Mouse (Mus musculus) hindbrain, embryonic 11.5 days (tissue): Measurements from ENCODE around the gene Gpr132. TPM values are rescaled to one million over a fixed set of nuclear protein-coding genes. Genes with fewer than 3 reads are reported as not detected.

ENCODE experiments used
- ATAC-seq: fragments of 200-750 bp; cut with Nextera tagmentation; 2 replicates; pipeline ENCODE4 v1.8.0; 2017; ENCODE audit warnings: mild to moderate bottlenecking, moderate TSS enrichment, moderate library complexity; ENCODE audit not compliant: low FRiP score
- DNase-seq: peaks from one replicate; pipeline ENCODE4 v3.0.0-alpha.2; 2015; ENCODE audit warnings: low spot score
- H3K27ac ChIP-seq: fragments of 300-500 bp; sonication (generic); 2 replicates; pipeline ENCODE4 v1.5.1; 2014; ENCODE audit warnings: mild to moderate bottlenecking, low read depth, low read length
- H3K27me3 ChIP-seq: fragments of 300-500 bp; sonication (generic); 2 replicates; pipeline ENCODE4 v1.6.1; 2014; ENCODE audit warnings: mild to moderate bottlenecking, low read length, moderate library complexity, mixed read lengths; ENCODE audit not compliant: control insufficient read depth, insufficient read depth
- H3K36me3 ChIP-seq: fragments of 300-500 bp; sonication (generic); 2 replicates; pipeline ENCODE4 v1.6.1; 2014; ENCODE audit warnings: mild to moderate bottlenecking, low read length, moderate library complexity, mixed read lengths; ENCODE audit not compliant: control insufficient read depth, insufficient read depth
- H3K4me1 ChIP-seq: fragments of 300-500 bp; sonication (generic); replicated peaks from 2 replicates; pipeline ENCODE4 v1.6.1; 2014; ENCODE audit warnings: low read length, mixed read lengths; ENCODE audit not compliant: control insufficient read depth, insufficient read depth
- H3K4me2 ChIP-seq: fragments of 300-500 bp; sonication (generic); replicated peaks from 2 replicates; pipeline ENCODE4 v1.6.1; 2014; ENCODE audit warnings: mild to moderate bottlenecking, low read depth, low read length
- H3K4me3 ChIP-seq: fragments of 300-500 bp; sonication (generic); 2 replicates; pipeline ENCODE4 v1.5.1; 2014; ENCODE audit warnings: low read depth, low read length
- H3K9ac ChIP-seq: fragments of 300-500 bp; sonication (generic); 2 replicates; pipeline ENCODE4 v1.6.1; 2014; ENCODE audit warnings: low read depth, low read length
- H3K9me3 ChIP-seq: fragments of 300-500 bp; sonication (generic); 2 replicates; pipeline ENCODE4 v1.6.1; 2016; ENCODE audit warnings: low read length; ENCODE audit not compliant: control insufficient read depth
- WGBS: fragments of 180-500 bp; shearing (Covaris S2); extraction: QIAGEN DNeasy Blood & Tissue Kit; methylation state at CpG from one replicate; pipeline ENCODE4 v1.1.7; 2014; 5-methylcytosine and 5-hydroxymethylcytosine counted together
- polyA plus RNA-seq: library from polyadenylated mRNA; unstranded; fragments of >200 nt; fragmentation: Nextera tagmentation; extraction: Ambion mirVana; gene quantifications from 2 replicates; pipeline ENCODE4 v1.2.1, GENCODE M21; 2014

Gene Gpr132
- polyA plus RNA-seq, 1 experiment from 2014 or later = not detected

GRCm38 (mm10) chr12:112804046-112804445 is 64.0 kb downstream of the Gpr132 start:
- no peaks in the 10 kb centered on the region for H3K36me3 ChIP-seq
- no peak overlapping the region for H3K4me3 ChIP-seq
- DNase-seq = no peak
- peaks cover 3% of the 10 kb centered on the region; the same call in 1 of the 2 replicates for H3K4me1 ChIP-seq
- no peak overlapping the region for H3K27ac ChIP-seq
- H3K27me3 ChIP-seq = peaks cover 18% of the 10 kb centered on the region
- H3K9me3 ChIP-seq = no peaks in the 10 kb centered on the region
- no peak overlapping the region for H3K9ac ChIP-seq
- H3K4me2 ChIP-seq = no peak overlapping the region
- WGBS = 62% methylated on average over 13 of the region's 13 CpGs
- ATAC-seq = no peak

GRCm38 (mm10) chr12:112802917-112803316 is 65.1 kb downstream of the Gpr132 start:
- H3K4me3 ChIP-seq = no peak overlapping the region
- peaks cover 18% of the 10 kb centered on the region for H3K27me3 ChIP-seq
- no peaks in the 10 kb centered on the region for H3K9me3 ChIP-seq
- no peak for ATAC-seq
- H3K36me3 ChIP-seq = no peaks in the 10 kb centered on the region
- no peak overlapping the region for H3K9ac ChIP-seq
- H3K27ac ChIP-seq = no peak overlapping the region
- 28% methylated on average over 3 of the region's 3 CpGs for WGBS
- DNase-seq = no peak
- 0 out of 2 replicates have a peak, but pooled peaks cover 3% of the 10 kb centered on the region for H3K4me1 ChIP-seq
- H3K4me2 ChIP-seq = no peak overlapping the region; the same call in 1 of the 2 replicates

- peaks cover 18% of the 10 kb centered on the region for H3K27me3 ChIP-seq
Measured at GRCm38 (mm10) chr12:112801864-112802846, 65.9 kb downstream of the Gpr132 start, which contains the start of gene Ahnak2. Gene Ahnak2 (minus strand): TSS chr12:112802657.

More at GRCm38 (mm10) chr12:112801864-112802846, 65.9 kb downstream of the Gpr132 start, which contains the start of gene Ahnak2:
- ATAC-seq = peak; percentile 79
- Histone ChIP-seq H3K4me3 (peak within 1 kb of the TSS; percentile 58), H3K36me3 (no peaks in the 10 kb centered on the region), H3K9me3 (no peaks in the 10 kb centered on the region), H3K27ac (no peak within 1 kb of the TSS), H3K4me1 (0 out of 2 replicates have a peak, but pooled peaks cover 3% of the 10 kb centered on the region), H3K9ac (peak within 1 kb of the TSS; percentile 61), H3K4me2 (peak within 1 kb of the TSS; percentile 100)
- DNase-seq = peak; percentile 79
- 6% methylated on average over 45 of the region's 69 CpGs for WGBS

Other genes with a start within 250 kb of the Gpr132 start
- 2.1 and 2.6 TPM in 2 replicates for gene Adssl1, start 248.2 kb downstream of the Gpr132 start, polyA plus RNA-seq
- gene Siva1, start 223.5 kb downstream of the Gpr132 start, polyA plus RNA-seq = 178 and 182 TPM in 2 replicates
- gene Akt1, start 193.3 kb downstream of the Gpr132 start, polyA plus RNA-seq = 50.8 and 76.5 TPM in 2 replicates
- 4.3 and 7.0 TPM in 2 replicates for gene Zbtb42, start 189.4 kb downstream of the Gpr132 start, polyA plus RNA-seq
- gene Cep170b, start 147.8 kb downstream of the Gpr132 start, polyA plus RNA-seq = 8.5 and 8.7 TPM in 2 replicates
- gene Pld4, start 107.6 kb downstream of the Gpr132 start, polyA plus RNA-seq = 4.7 and 6.2 TPM in 2 replicates
- gene Ahnak2, start 65.6 kb downstream of the Gpr132 start, polyA plus RNA-seq = 0.21 and 0.29 TPM in 2 replicates
- 15.4 and 15.9 TPM in 2 replicates for gene Clba1, start 59.3 kb downstream of the Gpr132 start, polyA plus RNA-seq
- 146 and 151 TPM in 2 replicates for gene Cdca4, start 38.8 kb downstream of the Gpr132 start, polyA plus RNA-seq
- gene Jag2, start 61.5 kb upstream of the Gpr132 start, polyA plus RNA-seq = 4.2 and 4.7 TPM in 2 replicates
- gene Nudt14, start 73.9 kb upstream of the Gpr132 start, polyA plus RNA-seq = 57.3 and 69.9 TPM in 2 replicates
- gene Btbd6, start 108.3 kb upstream of the Gpr132 start, polyA plus RNA-seq = 25.6 and 26.8 TPM in 2 replicates
- gene Brf1, start 132.5 kb upstream of the Gpr132 start, polyA plus RNA-seq = 53.6 and 57.8 TPM in 2 replicates
- 17.2 and 21.2 TPM in 2 replicates for gene Pacs2, start 146.3 kb upstream of the Gpr132 start, polyA plus RNA-seq
- gene Tex22, start 206.3 kb upstream of the Gpr132 start, polyA plus RNA-seq = 0.26 TPM in 1 of 2 replicates, not detected in the other
- gene Mta1, start 230.1 kb upstream of the Gpr132 start, polyA plus RNA-seq = 17.2 and 19.4 TPM in 2 replicates